Mouse (Mus musculus) cortical plate, adult 2 months (tissue): ENCODE results near the gene Plxna4.

ENCODE experiments used
- CTCF ChIP-seq: fragments of 200-500 bp; IDR thresholded peaks from 2 replicates; pipeline ENCODE4 v1.5.1; 2011; ENCODE audit warnings: mild to moderate bottlenecking, control low read depth, low read length; ENCODE audit not compliant: insufficient read depth; ENCODE audit errors: extremely low read depth
- POLR2A ChIP-seq: fragments of 200-500 bp; IDR thresholded peaks from 2 replicates; pipeline ENCODE4 v1.6.1; 2011; ENCODE audit warnings: mild to moderate bottlenecking, low read length, control low read depth; ENCODE audit not compliant: insufficient read depth; ENCODE audit errors: extremely low read depth

- no peak for TF ChIP-seq POLR2A
- TF ChIP-seq CTCF: no peak
These were observed 245.3 kb downstream of the Plxna4 start for GRCm38 (mm10) chr6:32342727-32343126.
